Mouse (Mus musculus) heart, embryonic 14.5 days (tissue): ENCODE data around the gene Gm7029. TPM values are rescaled to one million over a fixed set of nuclear protein-coding genes. Genes with fewer than 3 reads are reported as not detected.
"Not testable (repeated sequence)": the region's sequence is repeated elsewhere in the genome, so short reads cannot be mapped to it uniquely, and the experiment has no call there.

Source experiments
- ATAC-seq: fragments of 200-750 bp; cut with Nextera tagmentation; 2 replicates; pipeline ENCODE4 v1.8.0; 2017; ENCODE audit warnings: low read depth, moderate TSS enrichment; ENCODE audit not compliant: insufficient number of reproducible peaks, insufficient read depth, low FRiP score
- H3K27ac ChIP-seq, 2 experiments: fragments of 200-500 bp in 1 of 2; fragments of 300-500 bp in 1 of 2; sonication (generic) in 1 of 2; replicated peaks in 1 of 2; 2 replicates each; pipeline ENCODE4 v1.5.1; 2012 to 2014; ENCODE audit warnings: low read depth in 2 of 2, low read length in 2 of 2, control low read depth in 1 of 2, mild to moderate bottlenecking in 1 of 2, mixed read lengths in 1 of 2; ENCODE audit not compliant: control insufficient read depth in 1 of 2, insufficient read depth in 1 of 2
- H3K27me3 ChIP-seq: fragments of 300-500 bp; sonication (generic); 2 replicates; pipeline ENCODE4 v1.6.1; 2014; ENCODE audit warnings: mild to moderate bottlenecking, low read length, control low read depth; ENCODE audit not compliant: control insufficient read depth, insufficient read depth
- H3K36me3 ChIP-seq: fragments of 300-500 bp; sonication (generic); 2 replicates; pipeline ENCODE4 v1.6.1; 2014; ENCODE audit warnings: mild to moderate bottlenecking, control low read depth, low read length, mixed read lengths; ENCODE audit not compliant: control insufficient read depth, insufficient read depth
- H3K4me1 ChIP-seq, 2 experiments: fragments of 200-500 bp in 1 of 2; fragments of 300-500 bp in 1 of 2; sonication (generic) in 1 of 2; 2 replicates each; pipeline ENCODE4 v1.6.1; 2012 to 2014; ENCODE audit warnings: low read length in 2 of 2, control low read depth in 1 of 2, mixed read lengths in 1 of 2; ENCODE audit not compliant: control insufficient read depth in 2 of 2, insufficient read depth in 2 of 2
- H3K4me2 ChIP-seq: fragments of 300-500 bp; sonication (generic); 2 replicates; pipeline ENCODE4 v1.6.1; 2014; ENCODE audit warnings: mild to moderate bottlenecking, low read length
- H3K4me3 ChIP-seq, 2 experiments: fragments of 200-500 bp in 1 of 2; fragments of 300-500 bp in 1 of 2; sonication (generic) in 1 of 2; 2 replicates each; pipeline ENCODE4 v1.5.1; 2012 to 2014; ENCODE audit warnings: low read length in 2 of 2, mild to moderate bottlenecking in 2 of 2, control low read depth in 1 of 2, low read depth in 1 of 2, moderate library complexity in 1 of 2; ENCODE audit not compliant: control insufficient read depth in 1 of 2, insufficient read depth in 1 of 2
- H3K9ac ChIP-seq: fragments of 300-500 bp; sonication (generic); 2 replicates; pipeline ENCODE4 v1.6.1; 2014; ENCODE audit warnings: mild to moderate bottlenecking, low read length
- H3K9me3 ChIP-seq: fragments of 300-500 bp; sonication (generic); 2 replicates; pipeline ENCODE4 v1.6.1; 2016; ENCODE audit warnings: low read length, control low read depth; ENCODE audit not compliant: control insufficient read depth
- WGBS: fragments of 180-500 bp; shearing (Covaris S2); extraction: QIAGEN DNeasy Blood & Tissue Kit; methylation state at CpG from one replicate; pipeline ENCODE4 v1.1.7; 2014; 5-methylcytosine and 5-hydroxymethylcytosine counted together
- polyA plus RNA-seq: library from polyadenylated mRNA; unstranded; fragments of >200 nt; fragmentation: Nextera tagmentation; extraction: Ambion mirVana; gene quantifications from 2 replicates; pipeline ENCODE4 v1.2.1, GENCODE M21; 2014

Gene Gm7029
- polyA plus RNA-seq, 1 experiment from 2014 or later, result not detected

GRCm38 (mm10) chr17:33892429-33892828 lies 18.8 kb downstream of the Gm7029 start:
- H3K4me1 ChIP-seq, result peaks cover 0 to 2% of the 10 kb centered on the region in 2 experiments; a peak in 3 of 4 replicates
- H3K4me2 ChIP-seq, result no peak overlapping the region
- H3K27ac ChIP-seq, result no peak overlapping the region
- H3K36me3 ChIP-seq, result no peaks in the 10 kb centered on the region
- no peaks in the 10 kb centered on the region for H3K27me3 ChIP-seq
- H3K9ac ChIP-seq, result no peak overlapping the region
- H3K9me3 ChIP-seq, result no peaks in the 10 kb centered on the region
- no peak overlapping the region for H3K4me3 ChIP-seq
- ATAC-seq, result no peak
- WGBS, result 31% methylated on average over 7 of the region's 7 CpGs

- not testable (repeated sequence) for H3K36me3 ChIP-seq, H3K27ac ChIP-seq, H3K9ac ChIP-seq, H3K4me1 ChIP-seq, H3K27me3 ChIP-seq, H3K4me3 ChIP-seq, H3K4me2 ChIP-seq, ATAC-seq, H3K9me3 ChIP-seq
- 76% methylated on average over 4 of the region's 4 CpGs for WGBS
Measured at GRCm38 (mm10) chr17:33893011-33893410, 19.4 kb downstream of the Gm7029 start.

- ATAC-seq, result no peak
- Histone ChIP-seq H3K4me3 (no peak overlapping the region), H3K4me2 (no peak overlapping the region), H3K27ac (no peak overlapping the region), H3K9me3 (no peaks in the 10 kb centered on the region), H3K4me1 (no peaks in the 10 kb centered on the region; a peak in 1 of 4 replicates), H3K27me3 (no peaks in the 10 kb centered on the region), H3K9ac (no peak overlapping the region), H3K36me3 (no peaks in the 10 kb centered on the region)
- 42% methylated on average over 6 of the region's 6 CpGs for WGBS
Measured at GRCm38 (mm10) chr17:33897114-33897794, 23.6 kb downstream of the Gm7029 start.

GRCm38 (mm10) chr17:33898193-33898592 lies 24.6 kb downstream of the Gm7029 start:
- WGBS, result 76% methylated on average over 4 of the region's 4 CpGs
- H3K4me1 ChIP-seq, H3K9me3 ChIP-seq, H3K9ac ChIP-seq, H3K4me2 ChIP-seq, H3K4me3 ChIP-seq, H3K36me3 ChIP-seq, ATAC-seq, H3K27me3 ChIP-seq, H3K27ac ChIP-seq: not testable (repeated sequence)

- ATAC-seq, result no peak
- WGBS, result 65% methylated on average over 4 of the region's 4 CpGs
- H3K4me3 ChIP-seq, result no peak overlapping the region
- H3K27ac ChIP-seq, result no peak overlapping the region
- H3K9me3 ChIP-seq, result no peaks in the 10 kb centered on the region
- no peaks in the 10 kb centered on the region; a peak in 1 of 4 replicates for H3K4me1 ChIP-seq
- no peaks in the 10 kb centered on the region for H3K27me3 ChIP-seq
- no peak overlapping the region for H3K4me2 ChIP-seq
- H3K36me3 ChIP-seq, result no peaks in the 10 kb centered on the region
- H3K9ac ChIP-seq, result no peak overlapping the region
Measured at GRCm38 (mm10) chr17:33899642-33900041, 26.0 kb downstream of the Gm7029 start.

GRCm38 (mm10) chr17:33900281-33900988 lies 26.8 kb downstream of the Gm7029 start:
- no peaks in the 10 kb centered on the region for H3K9me3 ChIP-seq
- no peak for ATAC-seq
- no peak overlapping the region for H3K4me2 ChIP-seq
- H3K4me3 ChIP-seq, result no peak overlapping the region
- no peak overlapping the region for H3K27ac ChIP-seq
- no peaks in the 10 kb centered on the region for H3K27me3 ChIP-seq
- WGBS, result 44% methylated on average over 7 of the region's 7 CpGs
- no peaks in the 10 kb centered on the region; a peak in 1 of 4 replicates for H3K4me1 ChIP-seq
- no peaks in the 10 kb centered on the region for H3K36me3 ChIP-seq
- no peak overlapping the region for H3K9ac ChIP-seq

- WGBS, result 70% methylated on average over 4 of the region's 4 CpGs
Measured at GRCm38 (mm10) chr17:33900989-33901314, 27.3 kb downstream of the Gm7029 start.

More at GRCm38 (mm10) chr17:33900989-33901314, 27.3 kb downstream of the Gm7029 start:
- no peak overlapping the region for H3K9ac ChIP-seq
- no peaks in the 10 kb centered on the region; a peak in 1 of 4 replicates for H3K4me1 ChIP-seq
- H3K4me3 ChIP-seq, result no peak overlapping the region
- ATAC-seq, result no peak
- no peak overlapping the region for H3K4me2 ChIP-seq
- H3K36me3 ChIP-seq, result no peaks in the 10 kb centered on the region
- H3K9me3 ChIP-seq, result no peaks in the 10 kb centered on the region
- H3K27ac ChIP-seq, result no peak overlapping the region
- H3K27me3 ChIP-seq, result no peaks in the 10 kb centered on the region
